Mouse (Mus musculus): Measurements from ENCODE around the gene Rnf8. TPM values are rescaled to one million over a fixed set of nuclear protein-coding genes. Genes with fewer than 3 reads are reported as not detected.
A peak's percentile ranks its signal among the peaks of the same experiment; 100 is the strongest.
"Not testable (repeated sequence)": the region's sequence is repeated elsewhere in the genome, so short reads cannot be mapped to it uniquely, and the experiment has no call there.

Rnf8 gene
- 10 to 100 TPM; 60.2 to 65.5 (median 62.3) TPM for total RNA-seq (2022)

GRCm38 (mm10) chr17:29614115-29615023 is at the start of gene Rnf8, which contains the start of gene Gm28043:
Gene Rnf8, plus strand, starts transcription at chr17:29614790.
Gene Gm28043, plus strand, starts transcription at chr17:29614876.
- DNase-seq (ENCODE audit: low spot score in 2 of 2), result peak; percentile 88

- no peak for DNase-seq (ENCODE audit: low spot score in 2 of 2)
Observed at GRCm38 (mm10) chr17:29565521-29565920, 49.1 kb upstream of the Rnf8 start.

- no peak for DNase-seq (ENCODE audit: low spot score in 2 of 2)
Observed at GRCm38 (mm10) chr17:29568435-29568834, 46.2 kb upstream of the Rnf8 start.

GRCm38 (mm10) chr17:29569831-29570230 is 44.8 kb upstream of the Rnf8 start:
- DNase-seq (ENCODE audit: low spot score in 2 of 2), result no peak

GRCm38 (mm10) chr17:29579579-29580126 is 34.9 kb upstream of the Rnf8 start:
- no peak for DNase-seq (ENCODE audit: low spot score in 2 of 2)

- DNase-seq (ENCODE audit: low spot score in 2 of 2), result no peak
Observed at GRCm38 (mm10) chr17:29583569-29583968, 31.0 kb upstream of the Rnf8 start.

GRCm38 (mm10) chr17:29584306-29584705 is 30.3 kb upstream of the Rnf8 start:
- no peak for DNase-seq (ENCODE audit: low spot score in 2 of 2)

- DNase-seq (ENCODE audit: low spot score in 2 of 2), result no peak
Observed at GRCm38 (mm10) chr17:29584737-29585136, 29.9 kb upstream of the Rnf8 start.

- DNase-seq (ENCODE audit: low spot score in 2 of 2), result no peak
Observed at GRCm38 (mm10) chr17:29585446-29585845, 29.1 kb upstream of the Rnf8 start.

- DNase-seq (ENCODE audit: low spot score in 2 of 2), result no peak
Observed at GRCm38 (mm10) chr17:29586921-29587320, 27.7 kb upstream of the Rnf8 start.

GRCm38 (mm10) chr17:29589221-29589898 is 25.2 kb upstream of the Rnf8 start:
- DNase-seq (ENCODE audit: low spot score in 2 of 2), result no peak

GRCm38 (mm10) chr17:29595891-29596770 is 18.5 kb upstream of the Rnf8 start:
- DNase-seq (ENCODE audit: low spot score in 2 of 2), result no peak

- DNase-seq (ENCODE audit: low spot score in 2 of 2), result no peak
Observed at GRCm38 (mm10) chr17:29596771-29597132, 17.8 kb upstream of the Rnf8 start.

- no peak for DNase-seq (ENCODE audit: low spot score in 2 of 2)
Observed at GRCm38 (mm10) chr17:29599051-29599450, 15.5 kb upstream of the Rnf8 start.

GRCm38 (mm10) chr17:29599537-29599936 is 15.1 kb upstream of the Rnf8 start:
- no peak for DNase-seq (ENCODE audit: low spot score in 2 of 2)

- DNase-seq (ENCODE audit: low spot score in 2 of 2), result no peak
Observed at GRCm38 (mm10) chr17:29601391-29601790, 13.2 kb upstream of the Rnf8 start.

GRCm38 (mm10) chr17:29603283-29603682 is 11.3 kb upstream of the Rnf8 start:
- peak in 1 of 2 experiments; percentile 85 for DNase-seq (ENCODE audit: low spot score in 2 of 2)

GRCm38 (mm10) chr17:29613453-29613852 is 1.1 kb upstream of the Rnf8 start:
- not testable (repeated sequence) for DNase-seq (ENCODE audit: low spot score in 2 of 2)

GRCm38 (mm10) chr17:29615024-29615551 is 498 bp downstream of the Rnf8 start:
- DNase-seq (ENCODE audit: low spot score in 2 of 2), result no peak

- no peak for DNase-seq (ENCODE audit: low spot score in 2 of 2)
Observed at GRCm38 (mm10) chr17:29615616-29616015, 1.0 kb downstream of the Rnf8 start.

- DNase-seq (ENCODE audit: low spot score in 2 of 2), result no peak
Observed at GRCm38 (mm10) chr17:29619231-29619630, 4.6 kb downstream of the Rnf8 start.
